Mouse (Mus musculus): ENCODE results near the gene Zcchc2.

Gene Zcchc2

GRCm38 (mm10) chr1:105988903-105989639, 1.1 kb upstream of the Zcchc2 start:
- DNase-seq (ENCODE audit: low read depth), result no peak

GRCm38 (mm10) chr1:105989640-105989984, 594 bp upstream of the Zcchc2 start:
- DNase-seq (ENCODE audit: low read depth), result no peak

GRCm38 (mm10) chr1:105990911-105991761, 930 bp downstream of the Zcchc2 start:
- no peak for DNase-seq (ENCODE audit: low read depth)

GRCm38 (mm10) chr1:105991931-105992837, 2.0 kb downstream of the Zcchc2 start:
- no peak for DNase-seq (ENCODE audit: low read depth)

DNA sequence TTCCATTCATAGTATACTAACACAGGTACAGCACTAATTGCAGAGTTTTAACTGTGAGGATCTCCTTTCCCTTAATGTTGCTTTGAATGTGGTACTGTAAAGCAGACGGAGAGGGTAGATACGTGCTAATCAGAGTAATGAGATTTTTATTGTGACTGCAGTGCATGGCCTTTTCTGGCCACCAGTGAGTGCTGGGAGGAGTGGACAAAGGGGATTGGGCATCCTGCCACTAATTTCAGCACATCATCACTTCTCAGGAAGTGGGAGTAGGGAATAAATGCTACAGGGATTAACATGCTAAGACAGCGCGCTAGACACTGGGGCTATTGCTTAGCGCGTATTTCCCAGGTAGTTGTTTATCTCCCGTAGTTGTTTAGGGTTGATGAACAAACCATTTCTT, 3.0 kb downstream of the Zcchc2 start:
- DNase-seq (ENCODE audit: low read depth), result no peak

GRCm38 (mm10) chr1:105993601-105994209, 3.5 kb downstream of the Zcchc2 start:
- no peak for DNase-seq (ENCODE audit: low read depth)

GRCm38 (mm10) chr1:105995966-105996365, 5.8 kb downstream of the Zcchc2 start:
- DNase-seq (ENCODE audit: low read depth), result no peak

DNA sequence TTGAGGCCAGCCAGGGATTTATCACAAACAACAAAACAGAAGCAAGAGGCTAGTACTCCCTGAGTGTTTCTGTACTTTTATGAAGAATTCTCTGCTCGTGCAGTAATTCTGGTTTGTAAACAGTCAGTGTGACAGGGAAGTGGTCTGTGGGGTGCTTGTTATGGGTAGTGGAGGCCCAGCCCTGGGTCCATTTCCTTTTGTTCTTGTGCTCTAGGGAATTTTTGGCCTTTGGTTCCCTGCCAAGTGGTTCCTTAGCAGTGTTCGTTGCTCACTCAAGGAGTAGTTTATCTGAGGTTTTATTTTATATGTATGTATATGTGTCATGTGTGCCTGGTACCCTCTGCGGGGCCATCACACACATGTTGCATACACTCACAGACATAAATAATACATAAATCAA, 7.1 kb downstream of the Zcchc2 start:
- no peak for DNase-seq (ENCODE audit: low read depth)

GRCm38 (mm10) chr1:105999802-106000201, 9.6 kb downstream of the Zcchc2 start:
- no peak for DNase-seq (ENCODE audit: low read depth)

- DNase-seq (ENCODE audit: low read depth), result no peak
Observed at GRCm38 (mm10) chr1:106007581-106007980, 17.4 kb downstream of the Zcchc2 start.

DNA sequence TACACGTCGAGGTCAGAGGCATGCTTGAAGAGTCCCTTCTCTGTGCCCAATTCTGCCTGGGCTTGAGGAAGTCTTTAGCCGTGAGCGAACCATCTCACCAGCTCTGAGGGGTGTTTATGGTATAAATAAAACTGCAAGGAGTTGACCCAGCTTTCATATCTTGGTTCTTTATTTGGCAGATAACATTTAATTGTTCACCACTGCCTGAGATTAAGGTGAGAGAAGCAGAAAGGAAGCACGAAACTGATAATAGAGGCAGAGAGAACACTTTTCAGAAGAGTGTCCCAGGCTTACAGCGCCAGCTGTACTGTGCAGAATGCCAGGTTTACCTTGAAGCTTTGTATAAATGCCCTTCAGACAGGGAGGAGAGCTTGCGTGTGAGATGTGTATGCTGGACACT, 20.9 kb downstream of the Zcchc2 start:
- no peak for DNase-seq (ENCODE audit: low read depth)

GRCm38 (mm10) chr1:106013759-106014158, 23.6 kb downstream of the Zcchc2 start:
- DNase-seq (ENCODE audit: low read depth), result no peak

GRCm38 (mm10) chr1:106016262-106016661, 26.1 kb downstream of the Zcchc2 start:
- no peak for DNase-seq (ENCODE audit: low read depth)

DNA sequence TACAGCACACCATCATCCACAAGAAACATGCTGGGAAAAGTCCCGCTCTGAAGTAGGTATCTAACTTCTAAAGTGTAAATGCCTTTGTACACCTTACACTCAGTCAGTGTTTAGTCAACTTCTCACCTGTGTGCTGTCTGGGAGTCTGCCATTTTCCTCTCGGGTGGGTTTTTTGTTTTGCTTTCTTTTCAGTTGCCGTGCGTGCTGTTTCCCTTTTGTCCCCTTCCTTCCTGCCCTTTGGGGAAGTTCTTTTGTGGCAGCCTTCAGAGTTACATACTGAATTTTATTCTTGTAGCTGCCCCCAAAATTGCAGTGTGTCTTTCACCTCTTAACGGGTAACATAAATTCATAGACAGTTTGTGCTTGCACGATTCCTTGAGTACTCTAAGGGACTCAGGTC, 29.6 kb downstream of the Zcchc2 start:
- DNase-seq (ENCODE audit: low read depth), result no peak

- DNase-seq (ENCODE audit: low read depth), result no peak
Observed at GRCm38 (mm10) chr1:106022998-106023397, 32.8 kb downstream of the Zcchc2 start.

GRCm38 (mm10) chr1:106024254-106024653, 34.0 kb downstream of the Zcchc2 start:
- no peak for DNase-seq (ENCODE audit: low read depth)

- no peak for DNase-seq (ENCODE audit: low read depth)
Observed at GRCm38 (mm10) chr1:106024778-106025177, 34.6 kb downstream of the Zcchc2 start.

DNA sequence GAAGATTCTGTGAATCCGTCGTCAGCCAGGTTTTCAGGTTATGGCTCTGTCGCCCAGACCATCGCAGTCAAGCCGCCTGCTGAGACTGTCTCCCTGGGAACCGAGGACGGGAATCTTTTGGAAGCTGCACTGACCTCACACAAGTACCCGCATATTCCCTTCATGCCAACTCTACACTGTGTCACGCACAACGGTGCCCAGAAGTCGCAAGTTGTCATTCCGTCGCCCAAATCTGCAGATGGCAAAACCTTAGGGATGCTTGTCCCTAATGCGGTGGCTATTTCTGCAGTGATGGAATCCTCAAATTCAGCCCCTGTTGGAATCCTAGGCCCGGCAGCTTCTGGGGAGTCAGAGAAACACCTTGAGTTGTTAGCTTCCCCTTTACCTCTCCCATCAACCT, 39.6 kb downstream of the Zcchc2 start:
- no peak for DNase-seq (ENCODE audit: low read depth)

DNA sequence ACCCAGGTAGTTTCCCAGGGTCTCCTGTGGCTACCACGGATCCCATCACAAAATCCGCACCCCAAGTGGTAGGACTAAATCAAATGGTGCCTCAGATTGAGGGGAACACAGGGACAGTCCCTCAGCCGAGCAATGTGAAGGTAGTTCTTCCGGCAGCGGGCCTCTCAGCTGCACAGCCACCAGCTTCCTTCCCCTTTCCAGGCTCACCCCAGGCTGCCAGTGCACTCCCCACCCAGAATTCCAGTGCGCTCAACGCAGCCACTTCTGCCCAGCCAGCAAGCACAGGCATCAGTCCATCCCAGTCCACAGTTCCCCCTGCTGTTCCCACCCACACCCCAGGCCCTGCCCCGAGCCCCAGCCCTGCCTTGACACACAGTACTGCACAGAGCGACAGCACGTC, 40.1 kb downstream of the Zcchc2 start:
- DNase-seq (ENCODE audit: low read depth), result no peak

- no peak for DNase-seq (ENCODE audit: low read depth)
Observed at GRCm38 (mm10) chr1:106030886-106031285, 40.7 kb downstream of the Zcchc2 start.

DNA sequence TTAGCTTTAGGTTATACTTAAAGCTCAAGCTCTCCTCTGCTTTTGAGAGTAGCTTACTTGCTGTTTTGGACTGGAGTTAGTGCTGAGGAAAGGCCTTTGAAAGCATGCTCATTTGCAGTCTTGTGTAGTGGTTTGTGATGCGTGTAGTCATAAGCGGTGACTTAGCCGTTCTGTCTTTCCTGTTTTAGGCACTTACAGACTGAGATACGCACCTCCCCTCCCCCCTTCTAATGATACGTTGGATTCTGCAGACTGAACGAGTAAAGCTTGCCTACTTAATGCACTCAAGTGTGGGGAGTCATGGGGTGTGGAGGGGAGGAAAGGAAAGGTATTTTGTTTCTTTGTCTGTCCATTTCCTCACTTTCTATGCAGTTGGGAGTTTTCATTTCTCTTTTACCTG, 41.7 kb downstream of the Zcchc2 start:
- DNase-seq (ENCODE audit: low read depth), result no peak

GRCm38 (mm10) chr1:106034776-106035175, 44.6 kb downstream of the Zcchc2 start:
- DNase-seq (ENCODE audit: low read depth), result no peak

Measured in fibroblast of lung, adult 2 months (primary cell).